Mouse (Mus musculus) forebrain, embryonic 16.5 days (tissue): ENCODE data around the gene Cdh3. TPM values are rescaled to one million over a fixed set of nuclear protein-coding genes. Genes with fewer than 3 reads are reported as not detected.

Source experiments
- ATAC-seq: fragments of 200-750 bp; cut with Nextera tagmentation; 2 replicates; pipeline ENCODE4 v1.8.0; 2017; ENCODE audit warnings: mild to moderate bottlenecking, moderate library complexity
- H3K27ac ChIP-seq: fragments of 300-500 bp; sonication (generic); 2 replicates; pipeline ENCODE4 v1.5.1; 2014; ENCODE audit warnings: low read length, control low read depth
- H3K27me3 ChIP-seq: fragments of 300-500 bp; sonication (generic); replicated peaks from 2 replicates; pipeline ENCODE4 v1.6.1; 2014; ENCODE audit warnings: low read length; ENCODE audit not compliant: control insufficient read depth, insufficient read depth
- H3K36me3 ChIP-seq: fragments of 300-500 bp; sonication (generic); 2 replicates; pipeline ENCODE4 v1.6.1; 2014; ENCODE audit not compliant: control insufficient read depth, insufficient read depth
- H3K4me1 ChIP-seq: fragments of 300-500 bp; sonication (generic); replicated peaks from 2 replicates; pipeline ENCODE4 v1.6.1; 2014; ENCODE audit warnings: low read length; ENCODE audit not compliant: control insufficient read depth, insufficient read depth
- H3K4me2 ChIP-seq: fragments of 300-500 bp; sonication (generic); 2 replicates; pipeline ENCODE4 v1.6.1; 2014; ENCODE audit warnings: mild to moderate bottlenecking, low read length, control low read depth
- H3K4me3 ChIP-seq: fragments of 300-500 bp; sonication (generic); replicated peaks from 2 replicates; pipeline ENCODE4 v1.5.1; 2014; ENCODE audit warnings: mild to moderate bottlenecking, low read length, control low read depth
- H3K9ac ChIP-seq: fragments of 300-500 bp; sonication (generic); replicated peaks from 2 replicates; pipeline ENCODE4 v1.6.1; 2014; ENCODE audit warnings: low read depth, low read length, control low read depth
- H3K9me3 ChIP-seq: fragments of 300-500 bp; sonication (generic); 2 replicates; pipeline ENCODE4 v1.6.1; 2016; ENCODE audit warnings: low read length; ENCODE audit not compliant: control insufficient read depth
- WGBS: fragments of 180-500 bp; shearing (Covaris S2); extraction: QIAGEN DNeasy Blood & Tissue Kit; methylation state at CpG from one replicate; pipeline ENCODE4 v1.1.7; 2014; 5-methylcytosine and 5-hydroxymethylcytosine counted together
- polyA plus RNA-seq: library from polyadenylated mRNA; unstranded; fragments of >200 nt; fragmentation: Nextera tagmentation; extraction: Ambion mirVana; gene quantifications from 2 replicates; pipeline ENCODE4 v1.2.1, GENCODE M21; 2015

Gene Cdh3
- polyA plus RNA-seq, 1 experiment from 2014 or later, result 0.91 TPM

DNA sequence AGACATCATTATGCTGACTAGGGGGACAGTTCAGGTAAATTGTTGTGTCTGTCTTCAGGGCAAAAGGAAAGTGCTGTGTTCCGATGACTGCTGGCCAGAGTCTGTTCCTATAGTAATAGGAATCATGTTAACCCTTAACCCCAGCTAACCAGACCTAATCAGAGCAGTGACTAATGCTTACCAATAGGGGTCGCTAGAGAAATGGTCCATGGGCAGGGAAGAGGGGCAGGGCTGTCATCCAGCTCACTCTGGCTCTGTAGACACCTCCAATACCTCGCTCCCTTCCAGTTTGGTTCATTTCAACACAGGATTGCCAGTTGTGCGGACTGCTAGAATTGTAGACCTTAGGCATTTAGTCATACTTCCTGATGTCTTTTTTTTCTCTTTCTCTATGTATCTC is 24.8 kb downstream of the Cdh3 start:
- no peaks in the 10 kb centered on the region for H3K4me1 ChIP-seq
- 76% methylated on average over 4 of the region's 4 CpGs for WGBS
- ATAC-seq, result no peak

GRCm38 (mm10) chr8:106539193-106539592 is 28.5 kb downstream of the Cdh3 start:
- no peak for ATAC-seq
- Histone ChIP-seq H3K4me3 (no peak overlapping the region), H3K9ac (no peak overlapping the region), H3K4me2 (no peak overlapping the region), H3K27ac (no peak overlapping the region), H3K4me1 (no peaks in the 10 kb centered on the region), H3K27me3 (no peaks in the 10 kb centered on the region), H3K9me3 (no peaks in the 10 kb centered on the region), H3K36me3 (no peaks in the 10 kb centered on the region)
- WGBS, result 79% methylated on average over 5 of the region's 5 CpGs

More for the DNA sequence above, 24.8 kb downstream of the Cdh3 start:
- H3K36me3 ChIP-seq, result no peaks in the 10 kb centered on the region
- H3K9ac ChIP-seq, result no peak overlapping the region
- no peak overlapping the region for H3K4me2 ChIP-seq
- H3K4me3 ChIP-seq, result no peak overlapping the region
- no peak overlapping the region for H3K27ac ChIP-seq
- no peaks in the 10 kb centered on the region for H3K9me3 ChIP-seq
- no peaks in the 10 kb centered on the region for H3K27me3 ChIP-seq

- Histone ChIP-seq H3K9me3 (no peaks in the 10 kb centered on the region), H3K4me2 (no peak overlapping the region), H3K4me1 (no peaks in the 10 kb centered on the region), H3K27me3 (no peaks in the 10 kb centered on the region), H3K36me3 (no peaks in the 10 kb centered on the region), H3K27ac (no peak overlapping the region), H3K9ac (no peak overlapping the region), H3K4me3 (no peak overlapping the region)
- WGBS, result 90% methylated on average over 11 of the region's 11 CpGs
- ATAC-seq, result no peak
Observed at GRCm38 (mm10) chr8:106541002-106541401, 30.3 kb downstream of the Cdh3 start.

DNA sequence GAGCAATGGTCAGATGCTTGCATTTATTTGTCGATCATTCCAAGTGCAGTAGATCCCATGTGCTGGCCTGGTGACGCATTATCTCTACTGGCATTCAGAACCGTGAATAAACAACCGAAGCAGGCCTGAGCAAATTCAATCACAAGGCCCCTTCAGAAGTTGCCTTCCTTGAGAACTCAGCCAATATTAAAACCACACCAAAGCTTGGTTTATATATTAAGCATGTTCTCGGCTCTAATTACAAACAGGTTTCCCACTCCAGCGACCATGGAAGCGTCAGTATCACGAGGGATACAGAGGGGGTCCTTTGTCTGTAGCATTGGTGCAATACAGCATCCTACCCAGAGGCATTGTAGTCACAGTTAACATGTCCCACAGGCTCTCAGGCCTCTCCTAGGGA is 32.4 kb downstream of the Cdh3 start:
- no peaks in the 10 kb centered on the region for H3K4me1 ChIP-seq
- no peaks in the 10 kb centered on the region for H3K27me3 ChIP-seq
- no peak overlapping the region for H3K4me3 ChIP-seq
- ATAC-seq, result no peak
- H3K9me3 ChIP-seq, result no peaks in the 10 kb centered on the region
- no peak overlapping the region for H3K9ac ChIP-seq
- no peak overlapping the region for H3K4me2 ChIP-seq
- H3K27ac ChIP-seq, result no peak overlapping the region
- 78% methylated on average over 8 of the region's 8 CpGs for WGBS
- H3K36me3 ChIP-seq, result no peaks in the 10 kb centered on the region

GRCm38 (mm10) chr8:106545149-106545548 is 34.5 kb downstream of the Cdh3 start:
- no peak overlapping the region for H3K27ac ChIP-seq
- no peak overlapping the region for H3K4me2 ChIP-seq
- no peak overlapping the region for H3K9ac ChIP-seq
- no peaks in the 10 kb centered on the region for H3K27me3 ChIP-seq
- ATAC-seq, result no peak
- H3K4me3 ChIP-seq, result no peak overlapping the region
- H3K4me1 ChIP-seq, result no peaks in the 10 kb centered on the region
- no peaks in the 10 kb centered on the region for H3K9me3 ChIP-seq
- no peaks in the 10 kb centered on the region for H3K36me3 ChIP-seq
- WGBS, result 75% methylated on average over 2 of the region's 2 CpGs

DNA sequence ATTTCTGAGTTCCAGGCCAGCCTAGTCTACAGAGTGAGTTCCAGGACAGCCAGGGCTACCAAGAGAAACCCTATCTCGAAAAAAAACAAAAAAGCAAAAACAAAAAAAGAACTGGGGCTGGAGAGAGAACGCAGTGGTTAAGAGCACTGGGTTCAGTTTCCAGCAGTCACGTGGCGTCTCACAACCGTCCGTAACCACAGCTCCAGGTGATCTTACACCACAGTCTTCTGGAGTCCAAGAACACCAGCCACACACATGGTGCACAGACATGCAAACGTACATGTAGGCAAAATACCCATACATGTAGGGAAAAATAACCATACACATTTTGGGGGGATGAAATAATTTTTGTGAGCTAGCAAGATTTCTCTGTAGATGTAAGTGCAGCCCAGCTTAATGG is 36.1 kb downstream of the Cdh3 start:
- H3K36me3 ChIP-seq, result no peaks in the 10 kb centered on the region
- no peaks in the 10 kb centered on the region for H3K27me3 ChIP-seq
- H3K4me3 ChIP-seq, result no peak overlapping the region
- H3K27ac ChIP-seq, result no peak overlapping the region
- no peaks in the 10 kb centered on the region for H3K4me1 ChIP-seq
- H3K9ac ChIP-seq, result no peak overlapping the region
- no peak for ATAC-seq
- H3K9me3 ChIP-seq, result no peaks in the 10 kb centered on the region
- WGBS, result 88% methylated on average over 7 of the region's 7 CpGs
- H3K4me2 ChIP-seq, result no peak overlapping the region

DNA sequence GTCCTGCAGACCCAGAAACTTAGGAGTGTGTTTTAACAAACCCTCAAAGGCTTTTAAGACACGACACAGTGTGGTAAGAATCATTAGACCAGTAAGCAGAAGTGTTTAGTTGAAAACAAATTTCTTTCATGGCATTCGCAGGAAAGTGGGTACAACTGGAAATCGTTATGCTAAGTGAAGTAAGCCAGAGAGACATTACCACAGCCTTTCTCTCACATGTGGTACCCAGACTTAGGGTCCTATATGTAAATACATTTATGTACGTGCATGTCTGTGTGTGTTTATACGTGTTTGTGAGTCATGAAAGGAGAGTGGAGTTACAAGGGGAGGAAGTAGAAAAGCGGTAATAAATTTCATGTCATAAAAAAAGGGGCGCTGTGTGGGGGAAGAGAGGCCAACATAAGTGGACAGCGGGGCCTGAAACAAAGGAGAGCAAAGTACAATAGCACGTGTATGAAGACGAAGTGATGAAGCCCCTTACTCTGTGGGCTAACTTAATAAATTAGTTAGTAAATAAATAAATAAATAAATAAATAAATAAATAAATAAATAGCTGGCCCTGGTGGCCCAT is 37.8 kb downstream of the Cdh3 start:
- no peak overlapping the region for H3K4me2 ChIP-seq
- no peaks in the 10 kb centered on the region for H3K4me1 ChIP-seq
- no peak overlapping the region for H3K9ac ChIP-seq
- H3K4me3 ChIP-seq, result no peak overlapping the region
- no peaks in the 10 kb centered on the region for H3K36me3 ChIP-seq
- ATAC-seq, result no peak
- H3K27me3 ChIP-seq, result no peaks in the 10 kb centered on the region
- no peak overlapping the region for H3K27ac ChIP-seq
- no peaks in the 10 kb centered on the region for H3K9me3 ChIP-seq
- 83% methylated on average over 10 of the region's 10 CpGs for WGBS

GRCm38 (mm10) chr8:106550906-106551305 is 40.2 kb downstream of the Cdh3 start:
- Histone ChIP-seq H3K4me1 (no peaks in the 10 kb centered on the region), H3K4me3 (no peak overlapping the region), H3K9ac (no peak overlapping the region), H3K36me3 (no peaks in the 10 kb centered on the region), H3K27me3 (no peaks in the 10 kb centered on the region), H3K9me3 (no peaks in the 10 kb centered on the region), H3K4me2 (no peak overlapping the region), H3K27ac (no peak overlapping the region)
- 92% methylated on average over 1 of the region's 1 CpGs for WGBS
- ATAC-seq, result no peak

DNA sequence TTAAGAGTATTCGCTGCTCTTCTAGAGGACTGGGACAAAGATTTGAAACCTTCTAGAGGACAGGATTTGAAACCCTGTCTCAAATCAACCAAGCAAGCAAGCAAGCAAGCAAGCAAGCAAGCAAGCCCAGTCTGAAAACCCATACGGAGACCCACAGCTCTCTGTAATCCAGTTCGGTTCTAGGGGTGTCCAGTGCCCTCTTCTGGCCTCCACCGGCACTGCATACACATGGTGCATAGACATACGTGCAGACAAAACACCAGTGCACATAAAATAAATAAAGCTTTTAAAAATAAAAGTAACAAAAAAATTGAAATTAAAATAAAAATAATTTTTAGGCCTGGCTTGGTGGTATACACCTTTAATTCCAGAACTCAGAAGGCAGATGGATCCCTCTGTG is 43.3 kb downstream of the Cdh3 start:
- Histone ChIP-seq H3K4me1 (no peaks in the 10 kb centered on the region), H3K36me3 (no peaks in the 10 kb centered on the region), H3K4me3 (no peak overlapping the region), H3K27ac (no peak overlapping the region), H3K27me3 (no peaks in the 10 kb centered on the region), H3K4me2 (no peak overlapping the region), H3K9me3 (no peaks in the 10 kb centered on the region), H3K9ac (no peak overlapping the region)
- WGBS, result 98% methylated on average over 5 of the region's 5 CpGs
- ATAC-seq, result no peak

GRCm38 (mm10) chr8:106556068-106556645 is 45.5 kb downstream of the Cdh3 start:
- no peaks in the 10 kb centered on the region for H3K4me1 ChIP-seq
- H3K4me3 ChIP-seq, result no peak overlapping the region
- H3K27ac ChIP-seq, result no peak overlapping the region
- no peaks in the 10 kb centered on the region for H3K27me3 ChIP-seq
- H3K9me3 ChIP-seq, result no peaks in the 10 kb centered on the region
- no peaks in the 10 kb centered on the region for H3K36me3 ChIP-seq
- no peak overlapping the region for H3K4me2 ChIP-seq
- 83% methylated on average over 5 of the region's 7 CpGs for WGBS
- no peak overlapping the region for H3K9ac ChIP-seq
- ATAC-seq, result no peak
